17 mouse cellular contexts compared by ENCODE assay signal in the genomic region with DNA sequence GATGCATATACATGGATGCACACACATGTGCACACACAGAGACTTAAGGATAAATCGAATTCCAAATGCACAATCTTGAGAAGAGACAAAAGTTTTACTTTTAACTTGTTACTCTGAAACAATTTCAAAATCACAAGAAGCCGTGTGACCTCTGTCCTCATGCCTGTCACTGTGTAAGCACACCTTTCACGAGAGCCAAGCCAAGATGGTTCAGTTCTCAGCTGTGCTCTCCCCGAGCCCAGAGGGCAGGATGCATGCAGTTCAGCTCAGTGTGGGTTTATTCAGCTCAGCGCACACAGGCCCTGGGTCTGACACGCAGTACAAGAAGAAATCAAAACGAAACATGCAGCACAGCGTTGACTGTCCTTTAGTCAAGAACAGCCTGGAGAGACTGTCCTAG.
DNase-seq lines count a peak whose midpoint lies in the region.
"Had no signal": no experiment of that assay in that cellular context is flagged by ENCODE, and none has a peak within 500 bp of the region (broad histone marks: within the 10 kb centered on the region; RNA-seq: fewer than 3 reads in every experiment).

No protein-coding gene starts in this region.

- DNase-seq in kidney, adult 11 months: peak; percentile 9
- no peak for DNase-seq in kidney, adult 8-10 months
- DNase-seq in kidney, postnatal 36 days: peak; percentile 16 to 25
- no peak for DNase-seq in kidney, postnatal 4 days
- DNase-seq in retina, postnatal 1 day: peak; percentile 32
- no peak for DNase-seq in retina, embryonic 14.5 days (ENCODE audit: low spot score)
- DNase-seq: adrenal gland, adult 8-10 months; adrenal gland, postnatal 25 days; cerebellum, adult 11-12 months; cerebellum, adult 8-10 months; cerebellum, postnatal 10 days; cerebellum, postnatal 36 days; embryo, embryonic 11 days; gastrocnemius, postnatal 25 days; heart, adult 18-20 months; heart, postnatal 10 days; heart, postnatal 36 days had no signal

Comparison
In these comparisons a context has a peak if more than half of its experiments do, and no peak if none do; other contexts are left out.
1. DNase-seq: peak in kidney, adult 11 months (single experiment), kidney, postnatal 36 days (2 of 2) and retina, postnatal 1 day (single experiment); none in kidney, adult 8-10 months (0 of 2), kidney, postnatal 4 days (0 of 2) and retina, embryonic 14.5 days (single experiment).